Mouse (Mus musculus): ENCODE measurements around the gene Mdga1.
"Not testable (repeated sequence)": the region's sequence is repeated elsewhere in the genome, so short reads cannot be mapped to it uniquely, and the experiment has no call there.

Mdga1 gene

DNA sequence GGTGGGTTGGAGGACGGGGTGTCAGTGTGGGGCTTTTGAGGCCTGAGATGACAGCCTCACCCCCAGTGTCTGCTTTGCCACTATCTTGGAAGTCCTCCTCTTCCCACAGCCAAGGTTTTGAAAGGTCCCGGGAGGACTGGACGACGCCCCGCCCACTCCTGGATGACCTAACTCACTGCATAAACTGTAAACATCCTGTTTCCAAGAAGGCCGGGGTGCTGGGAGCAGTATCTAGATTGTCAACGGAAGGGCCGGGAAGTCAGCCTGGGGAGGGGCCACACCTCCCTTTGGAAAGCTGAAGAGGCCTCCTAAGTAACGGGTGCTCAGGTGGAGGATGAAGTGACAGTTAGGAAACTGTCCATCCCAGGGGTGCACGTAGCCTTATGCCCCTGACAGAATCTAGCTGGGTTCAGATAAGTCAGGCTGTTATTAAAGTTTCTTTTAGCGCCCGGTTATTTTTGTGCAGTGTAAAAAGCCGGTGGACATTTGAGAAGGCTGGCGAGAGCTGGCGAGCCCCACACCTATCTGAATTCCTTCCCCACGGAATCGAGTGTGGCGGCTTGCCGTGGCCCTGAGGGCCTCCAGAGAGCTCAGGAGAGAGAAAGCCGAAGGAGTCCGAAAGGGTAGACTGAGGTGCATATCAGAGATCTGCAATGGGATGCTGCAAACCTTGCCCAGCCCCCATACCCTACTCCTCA lies 170.3 kb downstream of the Mdga1 start:
- no peak for DNase-seq (ENCODE audit: low read depth, low spot score)

DNA sequence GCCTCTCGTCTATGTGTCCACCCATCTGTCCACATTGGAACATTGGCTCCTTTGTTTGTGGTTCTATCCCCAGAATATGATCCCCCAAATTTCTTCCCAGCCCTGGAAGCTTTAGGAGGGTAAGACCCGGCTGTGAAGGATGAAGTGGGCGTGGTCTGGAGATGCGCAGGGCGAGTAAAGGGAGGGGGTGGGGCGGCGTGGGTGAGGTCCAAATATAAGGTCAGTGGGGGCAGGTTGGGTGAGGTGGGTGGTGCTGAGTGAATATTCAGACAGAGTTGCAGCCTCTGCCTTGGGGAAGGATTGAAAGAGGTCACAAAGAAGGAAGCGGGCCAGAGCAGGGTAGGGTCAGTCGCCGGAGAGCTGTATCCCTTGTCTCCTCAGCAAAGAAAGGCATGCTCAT lies 171.7 kb downstream of the Mdga1 start:
- no peak for DNase-seq (ENCODE audit: low read depth, low spot score)

DNA sequence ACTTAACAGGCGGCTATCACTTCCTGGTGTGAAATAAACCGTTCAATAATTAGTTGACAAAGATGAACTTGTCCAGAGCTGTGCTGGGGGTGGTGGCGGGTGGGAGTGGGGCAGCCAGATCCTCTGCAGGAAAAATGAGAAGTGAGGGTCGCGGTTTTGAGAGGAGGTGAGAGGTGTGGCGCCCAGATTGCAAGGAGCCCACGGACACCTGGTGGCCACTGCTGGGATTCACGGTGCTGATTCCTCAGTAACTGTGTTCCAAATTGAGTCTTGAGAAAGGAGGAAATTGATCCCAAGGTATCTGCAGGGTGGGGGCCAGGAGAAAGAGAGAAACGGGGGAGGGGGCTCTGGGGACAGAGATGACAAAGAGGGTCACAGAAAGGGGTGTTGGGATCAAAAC lies 173.1 kb downstream of the Mdga1 start:
- DNase-seq (ENCODE audit: low read depth, low spot score), result no peak

- DNase-seq (ENCODE audit: low read depth, low spot score), result peak; percentile 71
Observed at GRCm38 (mm10) chr17:29796086-29796485, 173.8 kb downstream of the Mdga1 start.

- no peak for DNase-seq (ENCODE audit: low read depth, low spot score)
Observed at GRCm38 (mm10) chr17:29795050-29795770, 174.7 kb downstream of the Mdga1 start.

DNA sequence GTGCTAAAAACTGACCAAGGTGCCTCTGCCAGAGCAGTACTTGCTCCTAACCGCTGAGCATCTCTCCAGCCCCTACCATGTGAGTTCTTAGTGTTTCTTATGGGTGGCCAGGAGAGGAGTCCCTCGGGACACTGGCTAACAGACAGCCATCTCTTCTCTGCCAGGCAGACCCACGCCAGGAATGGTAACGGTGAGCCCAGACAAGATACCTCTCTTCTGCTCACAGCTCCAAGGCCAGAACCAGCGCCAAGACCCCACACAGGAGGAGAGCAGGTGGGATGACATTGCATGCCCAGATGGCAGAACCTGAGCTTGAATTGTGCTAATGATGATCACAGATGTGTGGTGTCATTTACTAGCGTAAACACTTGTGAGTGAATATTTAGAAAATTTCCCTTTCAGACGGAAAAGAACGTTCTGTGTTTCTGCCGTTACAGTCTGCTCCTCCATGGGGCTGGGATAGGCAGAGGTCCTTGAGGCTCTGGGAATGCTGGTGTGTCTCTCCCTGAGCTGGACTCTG lies 178.3 kb downstream of the Mdga1 start:
- no peak for DNase-seq (ENCODE audit: low read depth, low spot score)

DNA sequence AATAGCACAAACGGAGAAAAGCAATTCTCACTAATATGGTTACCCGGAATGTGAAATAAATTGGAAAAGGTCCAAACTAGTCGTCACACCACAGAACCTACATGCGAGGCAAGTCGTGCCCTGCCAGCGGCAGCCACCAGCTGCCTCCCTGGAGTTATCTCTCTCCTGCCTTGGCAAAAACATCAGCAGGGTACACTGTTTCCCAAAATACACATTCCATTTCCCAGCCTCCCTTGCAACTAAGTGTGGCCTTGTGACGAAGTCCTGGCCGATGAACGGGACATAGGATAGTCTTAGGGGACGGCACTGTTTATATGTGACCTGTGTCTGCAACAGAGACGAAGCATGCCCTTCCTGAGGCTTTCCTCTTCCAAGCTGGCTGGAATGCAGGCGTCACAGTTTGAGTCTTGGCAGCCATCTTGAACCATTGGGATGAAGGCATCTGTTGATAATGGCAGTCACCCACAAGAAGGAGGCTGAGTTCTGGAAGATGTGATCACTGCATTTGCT lies 179.6 kb downstream of the Mdga1 start:
- DNase-seq (ENCODE audit: low read depth, low spot score), result no peak

DNA sequence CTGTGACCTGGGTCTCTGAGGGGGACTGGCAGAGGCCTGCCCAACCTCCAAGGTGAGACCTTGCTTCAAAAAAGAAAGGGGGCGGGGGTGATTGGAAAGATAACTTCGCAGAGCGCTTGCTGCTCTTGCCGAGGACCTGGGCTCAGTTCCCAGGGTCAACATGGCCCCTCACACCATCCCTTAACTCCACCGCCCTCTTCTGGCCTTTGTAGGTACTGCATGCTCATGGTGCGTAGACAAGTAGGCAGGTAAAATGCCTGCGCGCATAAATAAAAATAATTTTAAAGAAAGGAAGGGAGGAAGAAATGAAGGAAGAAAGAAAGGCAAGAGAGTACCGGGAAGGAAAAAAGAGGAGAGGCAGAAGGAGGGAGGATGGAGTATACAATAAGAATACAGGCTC lies 180.2 kb downstream of the Mdga1 start:
- DNase-seq (ENCODE audit: low read depth, low spot score), result no peak

GRCm38 (mm10) chr17:29788573-29788972 lies 181.3 kb downstream of the Mdga1 start:
- DNase-seq (ENCODE audit: low read depth, low spot score), result no peak

DNA sequence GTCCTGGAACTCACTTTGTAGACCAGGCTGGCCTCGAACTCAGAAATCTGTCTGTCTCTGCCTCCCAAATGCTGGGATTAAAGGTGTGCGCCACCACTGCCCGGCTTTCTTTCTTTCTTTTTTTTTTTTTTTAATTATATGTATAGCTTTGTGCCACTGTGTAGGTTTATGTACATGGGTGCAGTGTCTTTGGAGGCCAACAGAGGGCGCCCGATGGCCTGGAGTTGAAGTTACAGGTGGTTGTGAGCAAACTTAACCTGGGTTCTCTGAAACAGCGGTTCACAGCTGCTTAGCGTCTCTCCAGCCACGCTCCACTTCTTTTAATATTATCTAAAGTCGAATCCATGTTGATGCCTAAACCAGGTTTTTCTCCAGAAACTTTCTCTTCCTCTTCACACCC lies 185.1 kb downstream of the Mdga1 start:
- no peak for DNase-seq (ENCODE audit: low read depth, low spot score)

- not testable (repeated sequence) for DNase-seq (ENCODE audit: low read depth, low spot score)
Observed at GRCm38 (mm10) chr17:29781472-29781871, 188.4 kb downstream of the Mdga1 start.

DNA sequence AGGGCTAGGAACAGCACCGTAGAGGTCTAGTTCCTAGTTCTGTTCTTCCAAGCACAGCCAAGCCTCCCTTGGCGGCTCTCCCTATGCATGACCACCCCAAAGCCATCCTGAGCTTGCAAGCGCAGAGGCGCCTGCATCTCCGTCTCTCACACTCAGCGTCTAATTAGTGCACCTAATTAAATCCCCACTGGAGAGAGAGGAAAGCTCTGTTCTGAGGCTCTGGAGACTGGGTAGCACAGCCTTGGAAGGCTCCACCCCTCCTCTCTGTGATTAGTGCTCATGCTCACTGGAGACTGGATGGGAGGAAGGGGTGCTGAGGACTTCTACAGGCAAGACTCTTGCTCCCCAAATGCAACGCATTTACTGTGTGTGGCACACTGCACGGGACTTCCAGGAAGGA lies 191.9 kb downstream of the Mdga1 start:
- no peak for DNase-seq (ENCODE audit: low read depth, low spot score)
